Mouse (Mus musculus) heart, embryonic 14.5 days (tissue): ENCODE measurements at regions not wholly inside any gene's neighbourhood (a gene's known extent, or its start where the extent isn't known, plus 50 kb on each side); places are given as distances from the start of the nearest gene placed in this dataset.
"Not testable (repeated sequence)": the region's sequence is repeated elsewhere in the genome, so short reads cannot be mapped to it uniquely, and the experiment has no call there.

Source experiments
- ATAC-seq: fragments of 200-750 bp; cut with Nextera tagmentation; 2 replicates; pipeline ENCODE4 v1.8.0; 2017; ENCODE audit warnings: low read depth, moderate TSS enrichment; ENCODE audit not compliant: insufficient number of reproducible peaks, insufficient read depth, low FRiP score
- H3K27ac ChIP-seq, 2 experiments: fragments of 200-500 bp in 1 of 2; fragments of 300-500 bp in 1 of 2; sonication (generic) in 1 of 2; replicated peaks in 1 of 2; 2 replicates each; pipeline ENCODE4 v1.5.1; 2012 to 2014; ENCODE audit warnings: low read depth in 2 of 2, low read length in 2 of 2, control low read depth in 1 of 2, mild to moderate bottlenecking in 1 of 2, mixed read lengths in 1 of 2; ENCODE audit not compliant: control insufficient read depth in 1 of 2, insufficient read depth in 1 of 2
- H3K27me3 ChIP-seq: fragments of 300-500 bp; sonication (generic); 2 replicates; pipeline ENCODE4 v1.6.1; 2014; ENCODE audit warnings: mild to moderate bottlenecking, low read length, control low read depth; ENCODE audit not compliant: control insufficient read depth, insufficient read depth
- H3K36me3 ChIP-seq: fragments of 300-500 bp; sonication (generic); 2 replicates; pipeline ENCODE4 v1.6.1; 2014; ENCODE audit warnings: mild to moderate bottlenecking, control low read depth, low read length, mixed read lengths; ENCODE audit not compliant: control insufficient read depth, insufficient read depth
- H3K4me1 ChIP-seq, 2 experiments: fragments of 200-500 bp in 1 of 2; fragments of 300-500 bp in 1 of 2; sonication (generic) in 1 of 2; 2 replicates each; pipeline ENCODE4 v1.6.1; 2012 to 2014; ENCODE audit warnings: low read length in 2 of 2, control low read depth in 1 of 2, mixed read lengths in 1 of 2; ENCODE audit not compliant: control insufficient read depth in 2 of 2, insufficient read depth in 2 of 2
- H3K4me2 ChIP-seq: fragments of 300-500 bp; sonication (generic); 2 replicates; pipeline ENCODE4 v1.6.1; 2014; ENCODE audit warnings: mild to moderate bottlenecking, low read length
- H3K4me3 ChIP-seq, 2 experiments: fragments of 200-500 bp in 1 of 2; fragments of 300-500 bp in 1 of 2; sonication (generic) in 1 of 2; 2 replicates each; pipeline ENCODE4 v1.5.1; 2012 to 2014; ENCODE audit warnings: low read length in 2 of 2, mild to moderate bottlenecking in 2 of 2, control low read depth in 1 of 2, low read depth in 1 of 2, moderate library complexity in 1 of 2; ENCODE audit not compliant: control insufficient read depth in 1 of 2, insufficient read depth in 1 of 2
- H3K9ac ChIP-seq: fragments of 300-500 bp; sonication (generic); 2 replicates; pipeline ENCODE4 v1.6.1; 2014; ENCODE audit warnings: mild to moderate bottlenecking, low read length
- H3K9me3 ChIP-seq: fragments of 300-500 bp; sonication (generic); 2 replicates; pipeline ENCODE4 v1.6.1; 2016; ENCODE audit warnings: low read length, control low read depth; ENCODE audit not compliant: control insufficient read depth
- WGBS: fragments of 180-500 bp; shearing (Covaris S2); extraction: QIAGEN DNeasy Blood & Tissue Kit; methylation state at CpG from one replicate; pipeline ENCODE4 v1.1.7; 2014; 5-methylcytosine and 5-hydroxymethylcytosine counted together

GRCm38 (mm10) chr10:62034291-62034690, 55.4 kb upstream of the Col13a1 start:
- Histone ChIP-seq H3K4me2 (no peak overlapping the region), H3K36me3 (no peaks in the 10 kb centered on the region), H3K4me1 (peaks cover 0 to 5% of the 10 kb centered on the region in 2 experiments; a peak in 1 of 4 replicates), H3K4me3 (no peak overlapping the region), H3K27me3 (no peaks in the 10 kb centered on the region), H3K9ac (no peak overlapping the region), H3K27ac (no peak overlapping the region), H3K9me3 (no peaks in the 10 kb centered on the region)
- WGBS, result 84% methylated on average over 6 of the region's 6 CpGs
- no peak for ATAC-seq

- peak; percentile 43; the same call in 1 of the 2 replicates for ATAC-seq
- Histone ChIP-seq H3K27me3 (no peaks in the 10 kb centered on the region), H3K27ac (no peak overlapping the region), H3K9ac (no peak overlapping the region), H3K4me1 (peaks cover 0 to 5% of the 10 kb centered on the region in 2 experiments; a peak in 1 of 4 replicates), H3K36me3 (no peaks in the 10 kb centered on the region), H3K9me3 (no peaks in the 10 kb centered on the region), H3K4me3 (no peak overlapping the region), H3K4me2 (no peak overlapping the region)
- 60% methylated on average over 5 of the region's 5 CpGs for WGBS
These were observed 54.8 kb upstream of the Col13a1 start for GRCm38 (mm10) chr10:62033748-62034147.

- not testable (repeated sequence) for H3K36me3 ChIP-seq, ATAC-seq, H3K9ac ChIP-seq, H3K4me1 ChIP-seq, H3K27me3 ChIP-seq, H3K4me3 ChIP-seq, H3K9me3 ChIP-seq, H3K4me2 ChIP-seq, H3K27ac ChIP-seq
- WGBS, result 88% methylated on average over 6 of the region's 6 CpGs
These were observed 53.1 kb upstream of the Col13a1 start for GRCm38 (mm10) chr10:62031986-62032385.

- no peak overlapping the region for H3K9ac ChIP-seq
- H3K4me2 ChIP-seq, result no peak overlapping the region
- ATAC-seq, result no peak
- H3K9me3 ChIP-seq, result no peaks in the 10 kb centered on the region
- no peaks in the 10 kb centered on the region for H3K36me3 ChIP-seq
- H3K27me3 ChIP-seq, result no peaks in the 10 kb centered on the region
- 86% methylated on average over 2 of the region's 2 CpGs for WGBS
- H3K4me3 ChIP-seq, result no peak overlapping the region
- peaks cover 4 to 13% of the 10 kb centered on the region in 2 experiments; a peak in 3 of 4 replicates for H3K4me1 ChIP-seq
- no peak overlapping the region for H3K27ac ChIP-seq
These were observed 50.4 kb upstream of the Col13a1 start for GRCm38 (mm10) chr10:62029271-62029670.
